Mouse (Mus musculus) ZHBTc4 (cell line): ENCODE measurements at regions not wholly inside any gene's neighbourhood (a gene's known extent, or its start where the extent isn't known, plus 50 kb on each side); places are given as distances from the start of the nearest gene placed in this dataset.

Experiments
- DNase-seq: peaks from one replicate; pipeline ENCODE4 v3.0.0-alpha.2; 2011; ENCODE audit warnings: low read depth, low spot score

- DNase-seq = no peak
These were observed 121.5 kb upstream of the Ifne start for GRCm38 (mm10) chr4:89001470-89001869.

- DNase-seq = no peak
These were observed 120.9 kb upstream of the Ifne start for GRCm38 (mm10) chr4:89000855-89001254.

- no peak for DNase-seq
These were observed 120.2 kb upstream of the Ifne start for GRCm38 (mm10) chr4:89000200-89000599.

- DNase-seq = no peak
These were observed 118.3 kb upstream of the Ifne start for GRCm38 (mm10) chr4:88998286-88998685.

GRCm38 (mm10) chr4:88995129-88995919 lies 115.3 kb upstream of the Ifne start:
- no peak for DNase-seq

GRCm38 (mm10) chr4:88994486-88994885 lies 114.5 kb upstream of the Ifne start:
- DNase-seq = no peak

- no peak for DNase-seq
These were observed 112.5 kb upstream of the Ifne start for GRCm38 (mm10) chr4:88992498-88992897.

- DNase-seq = no peak
These were observed 108.4 kb upstream of the Ifne start for GRCm38 (mm10) chr4:88988363-88988762.

- DNase-seq = no peak
These were observed 107.1 kb upstream of the Ifne start for GRCm38 (mm10) chr4:88987103-88987502.

- no peak for DNase-seq
These were observed 102.5 kb upstream of the Ifne start for GRCm38 (mm10) chr4:88982457-88982856.

- no peak for DNase-seq
These were observed 97.3 kb upstream of the Ifne start for GRCm38 (mm10) chr4:88977099-88977888.

- no peak for DNase-seq
These were observed 94.5 kb upstream of the Ifne start for GRCm38 (mm10) chr4:88974535-88974934.

GRCm38 (mm10) chr4:88969134-88969841 lies 89.3 kb upstream of the Ifne start:
- no peak for DNase-seq

- DNase-seq = no peak
These were observed 79.6 kb upstream of the Ifne start for GRCm38 (mm10) chr4:88959621-88960020.

GRCm38 (mm10) chr4:88956605-88957004 lies 76.6 kb upstream of the Ifne start:
- no peak for DNase-seq

GRCm38 (mm10) chr4:88956151-88956550 lies 76.2 kb upstream of the Ifne start:
- DNase-seq = no peak

- DNase-seq = no peak
These were observed 75.6 kb upstream of the Ifne start for GRCm38 (mm10) chr4:88955571-88955970.

- DNase-seq = no peak
These were observed 74.0 kb upstream of the Ifne start for GRCm38 (mm10) chr4:88954045-88954444.

GRCm38 (mm10) chr4:88951034-88951336 lies 71.0 kb upstream of the Ifne start:
- DNase-seq = no peak

- DNase-seq = no peak
These were observed 70.4 kb upstream of the Ifne start for GRCm38 (mm10) chr4:88950181-88951033.

GRCm38 (mm10) chr4:88948027-88948859 lies 68.2 kb upstream of the Ifne start:
- DNase-seq = no peak
